Mouse (Mus musculus): ENCODE measurements around the gene Col4a3.

Gene Col4a3

DNA sequence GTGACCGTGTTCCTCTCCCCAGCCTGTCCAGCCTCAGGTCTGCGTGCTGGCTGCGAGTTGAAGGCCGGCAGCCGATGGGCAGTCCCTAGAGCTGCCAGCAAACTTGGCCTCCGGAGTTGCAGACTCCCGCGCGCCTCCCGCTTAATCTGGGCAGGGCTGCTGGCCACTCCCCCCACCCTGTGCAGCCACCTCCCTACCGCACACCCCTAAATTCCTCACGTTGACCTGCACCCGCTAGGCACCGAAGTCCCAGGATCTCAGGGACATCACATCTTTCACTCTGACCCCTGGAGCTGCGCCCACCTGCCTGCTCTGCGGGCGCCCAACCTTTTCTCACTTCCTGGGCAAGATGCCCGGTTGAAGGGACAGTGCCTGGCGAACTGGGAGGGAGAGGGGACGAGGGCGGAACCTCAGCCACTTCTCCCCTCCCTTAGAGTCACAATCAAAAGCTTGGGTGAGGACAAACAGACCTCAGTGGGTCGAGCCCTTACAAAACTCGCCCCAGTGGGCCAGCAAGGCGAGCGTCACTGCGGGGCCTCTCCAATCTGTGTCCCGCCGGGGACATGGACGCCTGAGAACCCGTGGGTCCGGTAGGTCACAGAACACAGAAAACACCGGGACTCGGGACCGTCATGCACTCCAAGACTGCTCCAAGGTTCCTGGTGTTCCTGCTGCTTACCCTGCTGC, at the start of gene Col4a3, which contains the start of gene Col4a4:
Gene Col4a3, plus strand, starts transcription at position 209 of the 687 bp plus-strand sequence.
Gene Col4a4, minus strand, starts transcription at position 137 of the 687 bp plus-strand sequence.
- DNase-seq = peak; percentile 36

DNA sequence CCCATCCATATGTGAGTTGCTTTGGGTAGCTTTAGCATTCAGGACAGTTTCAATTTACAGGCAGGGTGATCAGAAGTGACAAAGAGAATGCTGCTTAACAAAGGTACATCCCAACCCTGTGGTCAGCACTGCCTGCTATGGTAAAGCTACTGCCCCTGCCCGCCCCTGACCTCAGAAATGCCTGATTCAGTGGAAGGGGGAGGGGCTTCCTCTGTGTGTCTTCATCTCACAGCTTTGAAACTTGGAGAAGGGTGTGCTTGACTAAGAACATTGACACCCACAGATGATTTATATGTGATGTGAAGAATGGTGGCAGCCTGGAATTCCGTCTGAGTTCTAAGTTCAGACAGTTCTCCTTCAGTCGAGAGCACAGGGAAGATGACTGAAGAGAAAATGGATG, 48.9 kb upstream of the Col4a3 start:
- no peak for DNase-seq

DNA sequence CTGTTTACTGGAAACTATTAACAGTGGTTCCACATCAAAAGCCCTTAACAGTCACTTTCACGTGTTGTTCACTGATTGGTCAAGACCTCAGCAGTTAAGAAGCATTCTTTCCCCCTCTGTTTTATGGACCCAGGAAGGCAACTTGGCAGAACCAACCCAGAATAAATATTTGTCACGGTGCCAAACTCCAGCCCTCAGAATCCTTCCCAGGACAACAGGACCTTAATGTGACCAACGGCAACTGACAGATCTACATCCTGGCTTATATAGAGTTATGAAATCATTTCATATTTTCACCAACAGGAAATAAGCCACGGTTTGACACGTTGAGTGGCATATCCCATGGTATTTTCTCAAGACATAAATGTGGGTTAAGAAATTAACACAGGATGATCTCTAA, 46.7 kb upstream of the Col4a3 start:
- DNase-seq = no peak

DNA sequence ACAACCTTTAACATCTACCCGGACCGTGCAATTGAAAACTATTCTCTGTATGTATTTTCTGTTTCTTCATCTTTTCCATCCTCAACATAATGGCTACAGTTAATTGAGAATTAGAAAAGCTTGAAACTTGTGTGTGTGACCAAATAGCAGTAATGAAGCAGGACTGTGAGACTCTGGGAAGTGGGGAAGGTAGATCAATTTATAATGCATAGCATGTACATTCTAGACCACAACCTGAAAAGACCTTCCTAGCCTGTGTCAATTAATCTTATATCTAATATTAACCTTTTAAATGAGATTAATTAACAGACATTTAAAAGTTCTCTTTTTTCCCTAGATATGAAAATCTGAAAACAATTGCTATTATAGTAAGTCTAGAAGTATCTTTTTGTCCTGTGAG, 42.8 kb upstream of the Col4a3 start:
- no peak for DNase-seq

DNA sequence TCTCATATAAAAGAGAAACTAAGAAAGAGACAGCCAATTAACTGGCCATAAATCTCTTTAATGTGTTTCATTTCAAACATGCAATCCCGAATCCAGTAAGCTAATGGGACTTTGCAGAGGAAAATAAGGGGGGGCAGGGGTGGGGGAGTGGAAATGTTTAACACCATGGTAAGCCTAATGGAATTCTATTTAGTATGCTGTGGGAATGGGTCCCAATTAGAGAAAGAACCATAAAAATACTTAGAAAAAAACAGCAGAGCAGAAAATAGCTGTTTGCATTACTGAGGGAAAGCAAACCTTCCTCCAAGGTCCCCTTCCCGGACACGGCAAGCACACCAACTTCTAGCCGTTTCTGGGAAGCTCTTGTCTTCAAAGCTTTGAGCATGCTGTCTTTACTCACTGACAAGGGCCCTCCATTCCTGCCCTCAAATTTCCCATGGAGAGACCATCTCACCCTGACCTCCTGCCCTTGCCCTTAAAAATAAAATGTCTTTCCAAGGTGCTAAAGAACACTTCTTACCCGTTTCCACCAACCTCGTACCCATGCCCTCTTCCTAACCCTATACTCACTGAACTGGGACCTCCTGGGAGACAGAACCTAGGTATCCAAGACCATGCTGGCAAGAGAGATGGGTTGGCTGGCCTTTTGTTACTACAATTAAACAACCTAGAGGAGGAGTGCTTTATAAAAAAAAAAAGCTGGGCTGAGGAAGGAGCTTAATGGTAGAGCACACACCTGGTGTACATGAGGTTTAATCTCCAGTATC, 42.1 kb upstream of the Col4a3 start:
- DNase-seq = no peak

DNA sequence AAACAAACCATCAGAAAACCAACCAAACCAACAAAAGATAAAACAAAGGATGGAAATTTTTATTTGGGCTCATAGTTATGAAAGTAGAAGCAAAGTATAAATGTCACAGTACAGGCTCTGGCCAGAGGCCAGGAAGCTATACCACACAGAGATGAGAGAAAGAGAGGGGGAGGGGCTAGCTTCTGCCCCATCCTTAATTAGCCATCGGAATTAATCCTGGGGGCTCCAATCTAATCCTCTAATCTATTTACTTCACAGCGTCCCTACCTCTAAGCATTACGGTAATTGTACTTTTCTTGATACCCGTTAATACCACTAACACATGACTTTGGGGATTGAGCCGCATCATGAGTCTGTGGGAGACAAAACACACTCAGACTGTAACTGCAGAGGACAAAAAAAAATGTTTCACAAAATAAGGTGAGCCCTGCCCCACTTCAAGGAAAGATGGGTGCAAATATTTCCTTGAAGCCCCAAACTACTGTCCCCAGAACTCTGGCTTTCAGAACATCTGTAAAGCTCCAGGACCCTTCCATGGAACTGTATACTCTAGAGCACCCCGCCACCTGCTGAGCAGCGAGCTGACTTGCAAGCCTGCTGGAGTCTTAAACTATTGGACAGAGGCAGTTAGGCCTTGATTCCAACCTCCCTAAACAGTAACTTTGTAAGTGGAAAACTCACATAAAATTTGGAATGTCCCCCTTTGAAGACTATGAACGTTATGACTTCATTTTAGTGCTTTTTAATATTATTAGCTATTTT, 41.3 kb upstream of the Col4a3 start:
- no peak for DNase-seq

DNA sequence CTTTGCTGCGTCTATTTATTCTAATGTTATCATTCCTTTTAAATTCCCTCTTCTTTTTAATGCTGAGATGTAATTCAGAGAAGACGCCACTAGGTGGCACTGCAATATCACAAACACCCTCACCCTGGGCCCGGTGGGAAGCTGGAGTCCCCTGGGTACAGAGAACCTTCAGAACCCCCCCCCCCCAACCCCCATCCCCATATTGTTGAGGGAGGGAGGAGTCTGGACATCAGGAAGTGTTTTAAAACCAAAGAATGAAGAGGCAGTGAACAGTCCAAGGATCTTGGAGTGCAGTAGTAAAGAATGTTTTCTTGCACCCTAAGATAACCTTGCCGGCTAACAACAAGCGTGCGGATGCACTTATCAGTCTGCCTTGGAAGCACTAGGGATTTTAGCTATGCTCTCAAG, 32.3 kb upstream of the Col4a3 start:
- no peak for DNase-seq

DNA sequence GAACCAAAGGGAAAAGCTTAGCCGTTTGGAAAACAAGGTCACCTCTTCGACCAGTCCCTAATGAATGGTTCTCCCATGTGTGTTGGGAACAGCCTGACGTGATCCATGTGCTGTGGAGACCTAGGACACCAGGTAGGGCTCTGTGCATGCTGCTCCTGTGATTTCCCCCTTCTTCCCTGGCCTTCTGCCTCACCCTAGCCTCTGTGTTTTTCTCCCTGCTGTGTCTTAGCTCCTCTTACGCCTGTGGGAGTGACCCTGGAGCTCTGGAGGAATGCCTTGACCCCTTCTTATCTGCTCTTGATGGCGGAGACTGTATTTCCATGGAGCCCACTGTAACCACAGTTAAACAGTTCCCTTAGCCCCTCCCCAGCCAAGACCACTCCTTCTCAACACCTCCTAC, 31.8 kb upstream of the Col4a3 start:
- no peak for DNase-seq

DNA sequence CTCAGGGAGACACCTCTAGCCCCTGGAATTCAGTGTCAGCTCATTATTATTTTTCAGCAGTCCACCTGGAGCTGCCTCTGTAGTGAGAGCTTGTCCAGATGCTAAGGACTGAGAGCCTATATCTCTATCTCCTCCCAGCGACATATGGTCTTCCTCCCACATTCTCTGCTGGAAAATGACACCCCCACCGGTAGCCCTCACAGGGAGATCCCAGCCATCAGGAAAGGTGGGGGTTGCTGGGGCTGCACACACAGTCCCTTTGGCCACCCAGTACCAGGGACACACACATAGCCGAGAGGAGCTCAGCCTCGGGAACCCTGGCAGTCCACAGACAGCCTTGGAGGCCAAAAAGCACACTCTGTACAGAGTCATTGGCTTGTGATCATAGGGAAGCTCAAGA, 26.5 kb upstream of the Col4a3 start:
- DNase-seq = no peak

DNA sequence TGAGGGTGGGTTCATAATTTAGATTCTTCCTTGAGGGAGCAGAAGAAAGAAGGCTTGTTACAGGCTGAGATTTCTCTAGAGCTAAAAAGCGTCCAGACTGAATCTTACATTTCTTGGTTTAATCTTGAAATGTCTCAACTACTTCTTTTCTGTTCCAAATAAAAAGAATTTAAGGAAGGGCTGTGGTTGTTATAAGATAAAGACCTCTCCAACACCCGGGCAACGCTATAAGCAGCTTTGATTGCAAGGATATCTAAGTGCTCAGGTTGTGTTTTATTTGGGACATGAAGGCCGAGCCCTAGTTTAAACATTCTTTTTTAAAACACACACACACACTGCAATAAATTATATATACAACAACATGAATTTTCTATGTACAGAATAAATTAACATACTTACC, 17.3 kb upstream of the Col4a3 start:
- no peak for DNase-seq

DNA sequence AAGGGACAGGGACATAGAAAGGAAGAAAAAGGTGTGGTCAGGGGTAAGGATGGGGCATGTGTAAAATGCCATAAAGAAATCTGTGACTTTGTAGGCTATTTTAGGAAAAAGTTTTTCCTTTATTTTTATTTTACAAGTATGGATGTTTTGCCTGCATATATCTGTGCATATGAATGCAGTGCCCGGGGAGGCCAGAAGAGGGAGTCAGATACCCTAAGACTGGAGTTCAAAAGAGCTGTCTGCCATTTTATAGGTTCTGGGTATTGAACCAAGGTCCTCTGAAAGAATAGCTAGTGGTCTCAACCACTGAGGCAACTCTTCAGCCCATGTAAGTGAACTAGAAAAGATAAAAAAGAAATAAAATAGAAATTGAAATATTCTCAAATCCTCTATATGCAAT, 15.0 kb upstream of the Col4a3 start:
- DNase-seq = no peak

DNA sequence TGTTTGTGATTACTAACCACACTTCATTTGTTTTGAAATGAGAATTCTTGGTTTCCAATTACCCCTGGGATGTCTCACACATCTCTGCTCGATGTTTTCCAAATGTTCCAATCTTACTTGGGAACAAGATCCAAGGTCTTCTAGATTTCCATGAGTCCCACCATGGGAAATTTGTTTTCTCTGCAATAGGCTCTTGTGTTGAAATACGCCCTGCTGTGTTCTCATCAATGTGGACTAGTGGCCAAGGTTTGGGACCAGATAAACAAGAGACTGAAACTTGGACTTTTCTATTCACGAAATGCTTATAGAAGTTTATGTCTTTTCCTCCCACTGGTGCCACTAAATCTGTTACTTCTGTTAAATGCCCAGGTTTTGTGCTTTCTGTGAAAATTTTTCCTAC, 11.0 kb upstream of the Col4a3 start:
- no peak for DNase-seq

DNA sequence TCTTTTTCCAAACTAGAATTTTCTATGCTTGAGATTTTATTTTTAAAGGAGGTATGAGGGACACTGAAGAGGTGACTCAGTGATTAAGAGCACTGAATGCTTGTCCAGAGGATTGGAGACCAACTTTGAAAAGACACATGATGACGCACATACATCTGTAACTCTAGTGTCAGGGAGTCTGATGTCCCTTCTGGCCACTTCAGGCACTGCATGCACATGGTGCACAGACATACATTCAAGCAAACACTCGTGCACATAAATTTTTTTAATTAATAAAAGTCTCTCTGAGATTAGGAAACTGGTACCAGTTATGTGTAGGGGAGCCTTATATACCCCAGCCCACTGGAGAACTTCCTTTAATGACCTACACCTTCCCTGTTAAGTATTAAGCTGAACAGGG, 10.5 kb upstream of the Col4a3 start:
- no peak for DNase-seq

DNA sequence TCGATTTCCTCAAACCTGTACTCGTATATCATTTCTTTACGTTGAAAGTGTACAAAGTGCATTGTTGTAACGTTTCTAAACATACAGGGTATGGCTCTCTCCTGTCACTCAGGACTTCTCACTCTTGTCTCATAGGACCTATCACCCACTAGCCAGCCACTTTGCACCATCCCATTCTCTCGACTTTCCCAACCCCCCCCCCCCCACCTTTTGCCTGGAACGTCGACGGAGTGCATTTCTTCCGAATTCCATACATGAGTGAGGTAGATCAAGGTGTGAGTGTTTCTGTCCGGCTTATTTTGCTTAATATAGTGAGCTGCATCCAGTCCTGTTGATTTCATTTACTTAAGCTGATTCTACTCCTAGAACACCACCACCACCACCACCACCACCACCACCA, 9.4 kb upstream of the Col4a3 start:
- DNase-seq = no peak

DNA sequence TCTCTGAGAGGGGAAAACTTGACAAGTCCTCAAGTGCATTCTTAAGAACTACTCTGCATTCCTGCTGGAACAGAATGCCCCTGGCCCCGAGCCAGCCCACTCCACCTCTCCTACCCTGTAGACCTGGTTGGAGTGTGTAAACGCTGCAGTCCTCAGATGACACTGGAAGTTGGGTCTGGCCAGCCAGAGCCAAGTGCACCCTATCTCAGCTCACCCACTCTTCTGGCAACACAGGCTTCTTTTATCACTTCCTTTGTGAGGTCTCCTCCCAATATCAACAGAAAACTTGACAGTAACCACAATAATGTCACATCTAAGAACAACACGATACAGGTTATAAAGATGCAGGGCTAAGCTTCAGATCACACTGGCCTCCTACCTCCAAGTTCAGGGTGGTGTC, 8.8 kb upstream of the Col4a3 start:
- DNase-seq = no peak

DNA sequence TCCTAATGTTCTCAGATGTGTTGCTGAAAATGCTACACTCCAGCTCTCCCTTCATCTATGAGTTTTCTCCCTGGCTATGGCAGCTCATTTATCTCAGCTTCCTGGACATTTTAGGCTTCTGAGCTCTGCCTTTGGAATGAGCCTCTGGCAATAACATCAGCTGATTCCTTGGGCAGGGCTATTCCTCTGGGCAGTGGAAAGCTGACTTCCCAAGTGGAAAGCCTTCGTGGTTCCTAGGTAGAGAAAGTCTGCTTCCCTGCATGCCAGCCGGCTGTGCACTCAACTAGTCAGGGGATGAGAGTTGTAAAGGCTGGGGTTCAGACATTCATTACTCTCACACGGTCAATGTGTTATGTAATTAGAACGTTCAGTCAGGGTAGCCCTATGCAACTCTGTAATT, 8.4 kb upstream of the Col4a3 start:
- DNase-seq = no peak

DNA sequence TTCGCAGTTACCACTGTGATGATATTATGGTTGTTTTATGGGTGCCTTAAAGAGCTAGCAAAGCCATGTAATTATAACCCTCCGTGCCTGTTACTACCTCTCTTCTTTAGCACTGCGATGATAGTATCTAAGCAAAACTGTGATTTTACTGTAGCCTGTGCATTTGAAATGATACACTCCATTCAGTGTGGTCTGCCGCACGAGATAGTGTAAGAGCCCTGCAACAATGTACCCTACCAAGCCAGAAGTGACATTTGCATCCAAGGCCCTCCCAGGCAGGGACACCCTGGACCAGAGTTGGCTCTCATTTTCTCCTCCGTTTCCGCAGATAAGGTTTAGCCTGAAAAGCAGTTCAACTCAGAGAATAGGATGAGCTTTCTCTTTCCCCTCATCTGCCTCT, 740 bp upstream of the Col4a3 start:
- DNase-seq = no peak

DNA sequence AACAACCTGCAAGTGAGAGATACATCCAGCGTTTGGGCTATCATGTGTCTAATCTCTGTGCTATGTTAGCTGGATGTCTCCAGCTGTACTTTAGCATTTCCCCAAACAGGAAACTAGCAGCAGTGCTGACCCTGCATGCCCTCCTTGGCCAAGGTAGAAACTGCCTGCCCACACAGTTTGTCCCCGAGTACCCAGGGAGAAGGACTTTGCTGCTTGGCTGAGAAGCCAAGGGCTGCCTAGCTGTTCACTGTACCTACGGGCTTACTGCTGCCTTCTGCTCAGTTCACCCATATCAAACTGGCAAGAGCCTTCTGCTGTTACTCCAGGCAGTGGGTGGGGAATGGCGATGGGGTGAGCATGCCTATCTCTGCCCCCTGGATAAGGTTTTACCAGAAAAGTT, 3.5 kb downstream of the Col4a3 start:
- DNase-seq = no peak

DNA sequence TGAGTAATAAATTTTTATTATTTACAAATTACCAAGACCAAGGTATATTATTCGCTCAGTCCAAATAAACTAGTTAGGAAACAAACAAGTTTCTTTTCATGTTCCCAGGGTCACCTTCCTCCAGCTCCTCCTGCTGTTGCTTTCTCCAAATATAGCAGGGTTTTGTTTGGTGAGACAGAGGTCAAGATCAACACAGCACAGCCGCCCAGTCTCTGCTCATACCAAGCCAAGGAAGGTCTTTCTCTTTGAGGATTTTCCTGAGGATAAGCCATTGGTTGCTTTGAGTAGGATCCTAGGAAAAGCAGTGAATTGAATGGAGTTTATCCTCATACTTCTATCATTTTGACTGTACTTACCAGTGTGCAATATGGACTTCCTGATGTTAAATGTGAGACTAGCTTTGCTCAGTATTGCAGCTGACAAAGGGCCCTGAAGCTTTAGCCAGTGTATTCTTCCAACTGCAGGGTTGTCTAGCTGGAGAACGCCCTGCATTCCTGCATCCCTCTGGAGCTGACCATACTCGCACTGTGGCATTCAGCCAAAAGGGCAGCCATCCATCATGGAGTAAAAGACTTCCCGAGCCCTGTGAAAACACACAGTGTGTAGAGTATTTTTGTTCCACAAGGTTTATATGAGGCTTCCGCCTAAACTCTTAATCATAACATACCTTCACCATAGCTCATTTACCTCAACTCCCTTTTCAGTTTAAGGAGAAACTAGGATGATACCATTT, 10.3 kb downstream of the Col4a3 start:
- no peak for DNase-seq

DNA sequence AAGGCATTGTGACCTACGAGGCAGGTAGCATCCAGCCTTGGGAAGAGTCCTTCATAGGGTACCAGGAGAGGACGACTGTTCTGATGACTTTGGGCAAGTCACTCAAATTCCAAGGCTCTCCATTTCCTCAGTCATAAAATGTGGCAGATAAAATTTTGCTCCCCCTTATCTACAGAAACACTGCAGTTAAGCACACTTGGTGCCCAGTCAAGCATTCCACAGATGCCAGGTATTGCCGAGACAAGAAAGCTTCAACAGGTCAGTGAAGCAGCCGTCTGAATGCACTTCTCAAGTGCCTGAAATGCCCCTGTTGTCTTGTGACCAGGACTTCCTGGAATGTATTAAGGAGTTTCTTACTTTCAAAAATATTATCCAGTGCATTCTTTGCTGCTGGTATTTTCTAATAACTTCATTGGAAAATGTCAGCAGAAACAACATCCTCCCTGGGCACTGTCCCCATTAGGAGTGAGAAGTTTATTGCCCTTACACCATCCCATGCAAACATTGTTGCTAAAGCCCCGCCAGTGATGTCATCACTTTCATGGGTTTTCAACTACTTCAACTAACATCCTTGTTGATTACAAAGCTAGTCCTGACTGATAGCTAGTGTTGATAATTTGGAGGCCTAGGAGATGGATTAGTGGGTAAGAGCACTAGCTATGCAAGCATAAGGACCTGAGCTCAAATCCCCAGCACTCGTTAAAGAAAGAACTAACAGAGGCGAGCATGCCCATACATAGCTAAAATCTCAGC, 16.7 kb downstream of the Col4a3 start:
- DNase-seq = no peak

DNA sequence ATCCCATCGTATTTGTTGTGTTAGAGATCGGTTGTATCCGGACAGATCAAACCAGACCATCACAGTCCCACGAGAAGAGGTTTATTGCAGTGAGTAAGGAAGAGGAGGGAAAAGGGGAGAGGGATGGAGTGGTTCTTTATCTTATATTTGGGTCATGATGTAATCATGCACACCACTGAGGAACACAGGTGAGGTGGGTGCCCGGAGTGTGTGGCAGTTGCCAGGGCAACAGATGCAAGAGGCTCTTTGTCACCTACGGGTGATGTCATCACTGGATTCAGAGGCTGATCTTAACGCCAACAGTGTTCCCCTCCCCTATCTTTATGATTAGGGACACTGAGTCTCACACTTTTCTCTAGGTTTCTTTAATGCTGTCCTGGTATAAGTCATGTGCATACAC, 18.6 kb downstream of the Col4a3 start:
- DNase-seq = no peak

DNA sequence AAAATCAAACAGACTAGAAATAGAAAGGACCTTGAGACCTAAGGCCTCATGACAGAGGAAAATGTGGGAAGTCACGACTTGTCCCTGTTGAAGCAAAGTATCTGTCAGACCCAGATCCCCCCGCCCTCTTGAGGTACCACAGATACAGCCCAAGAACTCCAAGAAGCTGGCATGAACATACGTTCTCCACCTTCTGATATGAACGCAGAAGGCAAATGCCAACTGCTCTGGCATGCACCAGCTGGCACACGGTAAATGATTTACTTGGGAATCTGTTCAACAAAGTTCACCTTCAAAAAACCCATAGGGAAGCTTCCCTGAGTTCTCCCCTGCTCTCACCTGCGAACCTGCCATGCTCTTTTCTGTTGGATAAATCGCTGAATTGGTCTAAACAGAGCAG, 19.1 kb downstream of the Col4a3 start:
- no peak for DNase-seq
